ENCODE assay signal across 17 mouse cellular contexts in genomic region chr9:98387741-98388632, GRCm38 (mm10). TPM values are rescaled to one million over a fixed set of nuclear protein-coding genes. Genes with fewer than 3 reads are reported as not detected.
DNase-seq lines count a peak whose midpoint lies in the region; ATAC-seq lines count a peak whose summit lies in the region.
"Had no signal": no experiment of that assay in that cellular context is flagged by ENCODE, and none has a peak within 500 bp of the region (broad histone marks: within the 10 kb centered on the region; RNA-seq: fewer than 3 reads in every experiment).

No protein-coding gene starts in this region.

- ATAC-seq in embryonic facial prominence, embryonic 11.5 days (replicated peaks; ENCODE audit: insufficient number of reproducible peaks, low FRiP score, low TSS enrichment, low read depth): peak; percentile 18; the same call in 1 of the 2 replicates

- no peak overlapping the region for H3K4me3 ChIP-seq in embryonic facial prominence, embryonic 11.5 days (ENCODE audit: low read depth, low read length)
- H3K4me3 ChIP-seq in embryonic facial prominence, embryonic 10.5 days: no peak overlapping the region
- H3K4me3 ChIP-seq: liver, embryonic 13.5 days; lung, embryonic 15.5 days; stomach, embryonic 15.5 days had no signal

- H3K9me3 ChIP-seq in embryonic facial prominence, embryonic 11.5 days (replicated peaks; ENCODE audit: control insufficient read depth, low read length): no peaks in the 10 kb centered on the region
- no peaks in the 10 kb centered on the region for H3K9me3 ChIP-seq in embryonic facial prominence, embryonic 10.5 days
- H3K9me3 ChIP-seq: liver, embryonic 13.5 days; lung, embryonic 15.5 days; stomach, embryonic 15.5 days had no signal

- H3K9ac ChIP-seq in embryonic facial prominence, embryonic 11.5 days (replicated peaks; ENCODE audit: low read length): no peak overlapping the region
- H3K9ac ChIP-seq: liver, embryonic 13.5 days; lung, embryonic 15.5 days; stomach, embryonic 15.5 days had no signal

- 55% methylated on average over 10 of the region's 10 CpGs for WGBS in embryonic facial prominence, embryonic 11.5 days
- 68% methylated on average over 10 of the region's 10 CpGs for WGBS in embryonic facial prominence, embryonic 10.5 days

- peaks cover 2% of the 10 kb centered on the region; the same call in 1 of the 2 replicates for H3K27me3 ChIP-seq in embryonic facial prominence, embryonic 11.5 days (ENCODE audit: control insufficient read depth, insufficient read depth, low read length)
- 0 out of 2 replicates have a peak, but pooled peaks cover 7% of the 10 kb centered on the region for H3K27me3 ChIP-seq in embryonic facial prominence, embryonic 10.5 days (replicated peaks; ENCODE audit: low read depth, poor library complexity, severe bottlenecking)
- H3K27me3 ChIP-seq: liver, embryonic 13.5 days; lung, embryonic 15.5 days; stomach, embryonic 15.5 days had no signal

- no peak overlapping the region for H3K27ac ChIP-seq in embryonic facial prominence, embryonic 11.5 days (replicated peaks; ENCODE audit: low read depth, low read length)
- no peak overlapping the region; the same call in 1 of the 2 replicates for H3K27ac ChIP-seq in embryonic facial prominence, embryonic 10.5 days (replicated peaks)
- H3K27ac ChIP-seq: liver, embryonic 13.5 days; lung, embryonic 15.5 days; stomach, embryonic 15.5 days had no signal

- no peaks in the 10 kb centered on the region; the same call in 1 of the 2 replicates for H3K4me1 ChIP-seq in embryonic facial prominence, embryonic 11.5 days (ENCODE audit: control insufficient read depth, insufficient read depth, low read length)
- peaks cover 15% of the 10 kb centered on the region for H3K4me1 ChIP-seq in embryonic facial prominence, embryonic 10.5 days
- H3K4me1 ChIP-seq: liver, embryonic 13.5 days; lung, embryonic 15.5 days; stomach, embryonic 15.5 days had no signal

- no peak overlapping the region for H3K4me2 ChIP-seq in embryonic facial prominence, embryonic 11.5 days (ENCODE audit: low read depth, low read length)
- H3K4me2 ChIP-seq: liver, embryonic 13.5 days; lung, embryonic 15.5 days; stomach, embryonic 15.5 days had no signal

- no peaks in the 10 kb centered on the region for H3K36me3 ChIP-seq in embryonic facial prominence, embryonic 11.5 days (replicated peaks; ENCODE audit: control insufficient read depth, insufficient read depth, low read depth, low read length)
- no peaks in the 10 kb centered on the region for H3K36me3 ChIP-seq in embryonic facial prominence, embryonic 10.5 days (replicated peaks)
- H3K36me3 ChIP-seq: lung, embryonic 15.5 days; stomach, embryonic 15.5 days had no signal

- DNase-seq in embryonic facial prominence, embryonic 11.5 days (ENCODE audit: low spot score): peak; percentile 75
- no peak for DNase-seq in embryonic facial prominence, embryonic 10.5 days (ENCODE audit: low spot score)
- DNase-seq in heart, adult 9 months (ENCODE audit: low spot score in 2 of 2): peak; percentile 30 to 35
- no peak for DNase-seq in heart, postnatal 4 days
- DNase-seq in right cerebral cortex, adult 18-20 months: peak; percentile 30
- no peak for DNase-seq in right cerebral cortex, postnatal 36 days (ENCODE audit: low spot score in 2 of 2)
- DNase-seq in urinary bladder, adult 18-20 months (ENCODE audit: low spot score in 2 of 2): no peak
- DNase-seq: adrenal gland, postnatal 10 days; B cell, adult 2 months; kidney, adult 18-20 months; kidney, postnatal 36 days; liver, embryonic 13.5 days; midbrain, embryonic 14.5 days; thymus, adult 2 months had no signal

RNA-seq across cellular contexts. Expression of gene Rbp1, which starts 34.8 kb away (rescaled TPM):
- polyA plus RNA-seq in embryonic facial prominence, embryonic 11.5 days (2014; fragmentation: Nextera tagmentation; extraction: Ambion mirVana): 70.8 and 81.9 TPM in 2 replicates
- 54.4 and 63.0 TPM in 2 replicates for polyA plus RNA-seq in embryonic facial prominence, embryonic 10.5 days (2016; fragmentation: Nextera tagmentation; extraction: Ambion mirVana)
- 10 to 100 TPM; 22.3 to 23.2 TPM for total RNA-seq in heart, postnatal 4 days (2021)
- total RNA-seq: neutrophil, adult 5-6 weeks had no signal

Comparison
In these comparisons a context has a peak if more than half of its experiments do, and no peak if none do; other contexts are left out.
1. DNase-seq: peak in embryonic facial prominence, embryonic 11.5 days (single experiment), heart, adult 9 months (2 of 2) and right cerebral cortex, adult 18-20 months (single experiment); none in embryonic facial prominence, embryonic 10.5 days (single experiment), heart, postnatal 4 days (single experiment), right cerebral cortex, postnatal 36 days (0 of 2) and urinary bladder, adult 18-20 months (0 of 2).